Mouse (Mus musculus) lung, embryonic 16.5 days (tissue): ENCODE results near the gene Olfr288. TPM values are rescaled to one million over a fixed set of nuclear protein-coding genes. Genes with fewer than 3 reads are reported as not detected.

Experiments used
- ATAC-seq: fragments of 200-750 bp; cut with Nextera tagmentation; 2 replicates; pipeline ENCODE4 v1.8.0; 2017; ENCODE audit warnings: low read depth, mild to moderate bottlenecking, moderate library complexity
- H3K27ac ChIP-seq: fragments of 300-500 bp; sonication (generic); 2 replicates; pipeline ENCODE4 v1.5.1; 2014; ENCODE audit warnings: mild to moderate bottlenecking, control low read depth, low read length
- H3K27me3 ChIP-seq: fragments of 300-500 bp; sonication (generic); 2 replicates; pipeline ENCODE4 v1.6.1; 2014; ENCODE audit warnings: low read depth, low read length, mixed read lengths; ENCODE audit not compliant: control insufficient read depth, insufficient read depth
- H3K36me3 ChIP-seq: fragments of 300-500 bp; sonication (generic); 2 replicates; pipeline ENCODE4 v1.6.1; 2014; ENCODE audit warnings: low read length; ENCODE audit not compliant: control insufficient read depth, insufficient read depth
- H3K4me1 ChIP-seq: fragments of 300-500 bp; sonication (generic); replicated peaks from 2 replicates; pipeline ENCODE4 v1.6.1; 2014; ENCODE audit warnings: low read length, mixed read lengths; ENCODE audit not compliant: control insufficient read depth, insufficient read depth
- H3K4me2 ChIP-seq: fragments of 300-500 bp; sonication (generic); 2 replicates; pipeline ENCODE4 v1.6.1; 2014; ENCODE audit warnings: low read depth, low read length, control low read depth
- H3K4me3 ChIP-seq: fragments of 300-500 bp; sonication (generic); 2 replicates; pipeline ENCODE4 v1.5.1; 2014; ENCODE audit warnings: mild to moderate bottlenecking, low read length, control low read depth
- H3K9ac ChIP-seq: fragments of 300-500 bp; sonication (generic); 2 replicates; pipeline ENCODE4 v1.6.1; 2014; ENCODE audit warnings: low read length, control low read depth
- H3K9me3 ChIP-seq: fragments of 300-500 bp; sonication (generic); 2 replicates; pipeline ENCODE4 v1.6.1; 2016; ENCODE audit warnings: low read length; ENCODE audit not compliant: control insufficient read depth
- WGBS: fragments of 180-500 bp; shearing (Covaris S2); extraction: QIAGEN DNeasy Blood & Tissue Kit; methylation state at CpG from one replicate; pipeline ENCODE4 v1.1.7; 2014; 5-methylcytosine and 5-hydroxymethylcytosine counted together
- polyA plus RNA-seq: library from polyadenylated mRNA; unstranded; fragments of >200 nt; fragmentation: Nextera tagmentation; extraction: Ambion mirVana; gene quantifications from 2 replicates; pipeline ENCODE4 v1.2.1, GENCODE M21; 2015

Olfr288 gene
- polyA plus RNA-seq, 1 experiment from 2014 or later, result not detected

GRCm38 (mm10) chr15:98184456-98184855 lies 10.9 kb downstream of the Olfr288 start:
- no peaks in the 10 kb centered on the region for H3K36me3 ChIP-seq
- H3K9ac ChIP-seq, result no peak overlapping the region
- no peaks in the 10 kb centered on the region for H3K27me3 ChIP-seq
- ATAC-seq, result no peak
- no peak overlapping the region for H3K4me3 ChIP-seq
- H3K4me2 ChIP-seq, result no peak overlapping the region
- H3K9me3 ChIP-seq, result no peaks in the 10 kb centered on the region
- 41% methylated on average over 4 of the region's 4 CpGs for WGBS
- H3K27ac ChIP-seq, result no peak overlapping the region
- 0 out of 2 replicates have a peak, but pooled peaks cover 6% of the 10 kb centered on the region for H3K4me1 ChIP-seq

- Histone ChIP-seq H3K27me3 (0 out of 2 replicates have a peak, but pooled peaks cover 3% of the 10 kb centered on the region), H3K9me3 (no peaks in the 10 kb centered on the region), H3K36me3 (no peaks in the 10 kb centered on the region), H3K27ac (no peak overlapping the region), H3K4me1 (0 out of 2 replicates have a peak, but pooled peaks cover 6% of the 10 kb centered on the region), H3K9ac (no peak overlapping the region), H3K4me3 (no peak overlapping the region), H3K4me2 (no peak overlapping the region)
- 63% methylated on average over 12 of the region's 12 CpGs for WGBS
- ATAC-seq, result no peak
These were observed 13.3 kb downstream of the Olfr288 start for GRCm38 (mm10) chr15:98181856-98182570.

- no peaks in the 10 kb centered on the region for H3K36me3 ChIP-seq
- H3K27ac ChIP-seq, result peak overlapping the region; percentile 32; the same call in 1 of the 2 replicates
- H3K4me3 ChIP-seq, result peak overlapping the region; percentile 61
- under 1% methylated on average over 30 of the region's 30 CpGs for WGBS
- H3K9me3 ChIP-seq, result no peaks in the 10 kb centered on the region
- H3K4me1 ChIP-seq, result 0 out of 2 replicates have a peak, but pooled peaks cover 6% of the 10 kb centered on the region
- H3K9ac ChIP-seq, result peak overlapping the region; percentile 49
- 0 out of 2 replicates have a peak, but pooled peaks cover 3% of the 10 kb centered on the region for H3K27me3 ChIP-seq
- peak overlapping the region; percentile 69 for H3K4me2 ChIP-seq
- peak; percentile 99 for ATAC-seq
These were observed 14.1 kb downstream of the Olfr288 start for GRCm38 (mm10) chr15:98181132-98181711.

GRCm38 (mm10) chr15:98180567-98181131 lies 14.7 kb downstream of the Olfr288 start:
- ATAC-seq, result no peak
- H3K27ac ChIP-seq, result peak overlapping the region; percentile 35; the same call in 1 of the 2 replicates
- WGBS, result 7% methylated on average over 26 of the region's 26 CpGs
- no peaks in the 10 kb centered on the region for H3K36me3 ChIP-seq
- peak overlapping the region; percentile 69 for H3K4me2 ChIP-seq
- no peaks in the 10 kb centered on the region for H3K9me3 ChIP-seq
- peak overlapping the region; percentile 61 for H3K4me3 ChIP-seq
- peak overlapping the region; percentile 49; the same call in 1 of the 2 replicates for H3K9ac ChIP-seq
- 0 out of 2 replicates have a peak, but pooled peaks cover 6% of the 10 kb centered on the region for H3K4me1 ChIP-seq
- H3K27me3 ChIP-seq, result peaks cover 4% of the 10 kb centered on the region; the same call in 1 of the 2 replicates

- WGBS, result 54% methylated on average over 3 of the region's 3 CpGs
- Histone ChIP-seq H3K9ac (no peak overlapping the region), H3K36me3 (no peaks in the 10 kb centered on the region), H3K4me3 (no peak overlapping the region), H3K4me2 (no peak overlapping the region), H3K27ac (no peak overlapping the region), H3K4me1 (0 out of 2 replicates have a peak, but pooled peaks cover 6% of the 10 kb centered on the region), H3K27me3 (peaks cover 15% of the 10 kb centered on the region), H3K9me3 (no peaks in the 10 kb centered on the region)
- ATAC-seq, result no peak
These were observed 18.0 kb downstream of the Olfr288 start for GRCm38 (mm10) chr15:98177320-98177719.

GRCm38 (mm10) chr15:98173821-98174220 lies 21.5 kb downstream of the Olfr288 start:
- Histone ChIP-seq H3K36me3 (no peaks in the 10 kb centered on the region), H3K27ac (no peak overlapping the region), H3K4me2 (no peak overlapping the region), H3K27me3 (peaks cover 46% of the 10 kb centered on the region), H3K4me3 (no peak overlapping the region), H3K9me3 (no peaks in the 10 kb centered on the region), H3K9ac (no peak overlapping the region), H3K4me1 (no peaks in the 10 kb centered on the region)
- ATAC-seq, result no peak
- WGBS, result 38% methylated on average over 8 of the region's 8 CpGs

- Histone ChIP-seq H3K27me3 (peaks cover 62% of the 10 kb centered on the region), H3K4me2 (no peak overlapping the region), H3K4me1 (peaks cover 9% of the 10 kb centered on the region), H3K36me3 (no peaks in the 10 kb centered on the region), H3K4me3 (no peak overlapping the region), H3K27ac (no peak overlapping the region), H3K9ac (no peak overlapping the region), H3K9me3 (no peaks in the 10 kb centered on the region)
- WGBS, result 53% methylated on average over 5 of the region's 5 CpGs
- no peak for ATAC-seq
These were observed 23.2 kb downstream of the Olfr288 start for GRCm38 (mm10) chr15:98172113-98172512.

- H3K9me3 ChIP-seq, result no peaks in the 10 kb centered on the region
- no peak overlapping the region for H3K4me3 ChIP-seq
- ATAC-seq, result no peak
- no peaks in the 10 kb centered on the region for H3K36me3 ChIP-seq
- no peak overlapping the region for H3K27ac ChIP-seq
- H3K4me2 ChIP-seq, result no peak overlapping the region
- H3K27me3 ChIP-seq, result peaks cover 74% of the 10 kb centered on the region
- 59% methylated on average over 9 of the region's 9 CpGs for WGBS
- peaks cover 9% of the 10 kb centered on the region for H3K4me1 ChIP-seq
- H3K9ac ChIP-seq, result no peak overlapping the region
These were observed 24.4 kb downstream of the Olfr288 start for GRCm38 (mm10) chr15:98170917-98171316.

GRCm38 (mm10) chr15:98170365-98170764 lies 25.0 kb downstream of the Olfr288 start:
- no peak for ATAC-seq
- Histone ChIP-seq H3K4me3 (no peak overlapping the region), H3K9ac (no peak overlapping the region), H3K27me3 (peaks cover 76% of the 10 kb centered on the region), H3K4me1 (peaks cover 9% of the 10 kb centered on the region), H3K9me3 (no peaks in the 10 kb centered on the region), H3K27ac (no peak overlapping the region), H3K36me3 (no peaks in the 10 kb centered on the region), H3K4me2 (no peak overlapping the region)
- WGBS, result 19% methylated on average over 7 of the region's 7 CpGs
